Mouse (Mus musculus) forebrain, embryonic 14.5 days (tissue): Measurements from ENCODE around the gene Tapbpl. TPM values are rescaled to one million over a fixed set of nuclear protein-coding genes. Genes with fewer than 3 reads are reported as not detected.
"Not testable (repeated sequence)": the region's sequence is repeated elsewhere in the genome, so short reads cannot be mapped to it uniquely, and the experiment has no call there.

Experiments used
- ATAC-seq: fragments of 200-750 bp; cut with Nextera tagmentation; 2 replicates; pipeline ENCODE4 v1.8.0; 2017; ENCODE audit warnings: mild to moderate bottlenecking, moderate library complexity
- DNase-seq: peaks from one replicate; pipeline ENCODE4 v3.0.0-alpha.2; 2015; ENCODE audit warnings: low spot score
- H3K27ac ChIP-seq: fragments of 300-500 bp; sonication (generic); 2 replicates; pipeline ENCODE4 v1.5.1; 2014; ENCODE audit warnings: low read depth, mild to moderate bottlenecking, control low read depth, low read length, moderate library complexity
- H3K27me3 ChIP-seq: fragments of 300-500 bp; sonication (generic); replicated peaks from 2 replicates; pipeline ENCODE4 v1.6.1; 2014; ENCODE audit warnings: low read length, control low read depth, mixed read lengths; ENCODE audit not compliant: control insufficient read depth, insufficient read depth
- H3K36me3 ChIP-seq: fragments of 300-500 bp; sonication (generic); 2 replicates; pipeline ENCODE4 v1.6.1; 2014; ENCODE audit warnings: low read length, control low read depth; ENCODE audit not compliant: control insufficient read depth, insufficient read depth
- H3K4me1 ChIP-seq: fragments of 300-500 bp; sonication (generic); 2 replicates; pipeline ENCODE4 v1.6.1; 2014; ENCODE audit warnings: antibody characterized with exemption, low read length, control low read depth; ENCODE audit not compliant: control insufficient read depth, insufficient read depth
- H3K4me2 ChIP-seq: fragments of 300-500 bp; sonication (generic); 2 replicates; pipeline ENCODE4 v1.6.1; 2014; ENCODE audit warnings: mild to moderate bottlenecking, control low read depth, low read length
- H3K4me3 ChIP-seq: fragments of 300-500 bp; sonication (generic); 2 replicates; pipeline ENCODE4 v1.5.1; 2014; ENCODE audit warnings: low read depth, low read length, control low read depth
- H3K9ac ChIP-seq: fragments of 300-500 bp; sonication (generic); 2 replicates; pipeline ENCODE4 v1.6.1; 2014; ENCODE audit warnings: mild to moderate bottlenecking, low read length, control low read depth, moderate library complexity
- H3K9me3 ChIP-seq: fragments of 300-500 bp; sonication (generic); replicated peaks from 2 replicates; pipeline ENCODE4 v1.6.1; 2016; ENCODE audit warnings: low read length, control low read depth, mixed read lengths; ENCODE audit not compliant: control insufficient read depth
- WGBS: fragments of 180-500 bp; shearing (Covaris S2); extraction: QIAGEN DNeasy Blood & Tissue Kit; methylation state at CpG from one replicate; pipeline ENCODE4 v1.1.7; 2014; 5-methylcytosine and 5-hydroxymethylcytosine counted together
- polyA plus RNA-seq: library from polyadenylated mRNA; unstranded; fragments of >200 nt; fragmentation: Nextera tagmentation; extraction: Ambion mirVana; gene quantifications from 2 replicates; pipeline ENCODE4 v1.2.1, GENCODE M21; 2014

The Tapbpl gene
- 1.8 and 2.6 TPM in 2 replicates for polyA plus RNA-seq

- WGBS = 10% methylated on average over 16 of the region's 16 CpGs
- Histone ChIP-seq H3K4me1 (no peaks in the 10 kb centered on the region), H3K4me3 (peak within 1 kb of the TSS; percentile 34), H3K9me3 (no peaks in the 10 kb centered on the region), H3K4me2 (peak within 1 kb of the TSS; percentile 72), H3K27ac (no peak within 1 kb of the TSS; the same call in 1 of the 2 replicates), H3K36me3 (no peaks in the 10 kb centered on the region), H3K27me3 (no peaks in the 10 kb centered on the region), H3K9ac (peak within 1 kb of the TSS; percentile 66)
- DNase-seq (peak; percentile 77), ATAC-seq (peak; percentile 83)
These were observed at the start of gene Tapbpl for GRCm38 (mm10) chr6:125231117-125232044. Tapbpl (minus strand) TSS chr6:125231860.

DNA sequence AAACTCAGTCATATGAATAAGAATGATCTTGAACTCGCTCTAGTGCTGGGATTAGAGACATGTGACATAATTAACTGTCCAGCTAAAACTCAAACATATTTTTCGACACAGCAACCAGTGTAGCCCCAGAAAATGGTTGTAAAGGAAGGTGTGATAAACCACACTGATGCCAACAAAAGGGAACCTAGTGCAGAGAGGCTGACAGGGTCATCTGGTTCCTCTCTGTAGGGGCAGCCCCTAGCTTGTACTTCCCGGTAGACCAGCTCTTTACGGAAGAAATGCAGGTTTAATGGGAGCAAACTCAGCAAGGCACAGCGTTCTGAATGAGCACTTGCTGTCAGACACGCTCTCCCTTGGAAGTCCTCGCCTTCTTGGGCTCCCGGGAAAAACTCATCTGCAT, 48.1 kb upstream of the Tapbpl start:
- H3K4me1 ChIP-seq = no peaks in the 10 kb centered on the region
- no peak overlapping the region for H3K27ac ChIP-seq
- DNase-seq = no peak

GRCm38 (mm10) chr6:125274841-125275563, 43.3 kb upstream of the Tapbpl start:
- Histone ChIP-seq H3K36me3 (no peaks in the 10 kb centered on the region), H3K9me3 (no peaks in the 10 kb centered on the region), H3K9ac (no peak overlapping the region), H3K27me3 (no peaks in the 10 kb centered on the region), H3K27ac (no peak overlapping the region), H3K4me2 (no peak overlapping the region), H3K4me1 (no peaks in the 10 kb centered on the region), H3K4me3 (no peak overlapping the region)
- DNase-seq (peak; percentile 36), ATAC-seq (no peak)
- 64% methylated on average over 15 of the region's 15 CpGs for WGBS

More for the DNA sequence above, 48.1 kb upstream of the Tapbpl start:
- Histone ChIP-seq H3K9me3 (no peaks in the 10 kb centered on the region), H3K36me3 (no peaks in the 10 kb centered on the region), H3K4me2 (no peak overlapping the region), H3K9ac (no peak overlapping the region), H3K27me3 (no peaks in the 10 kb centered on the region), H3K4me3 (no peak overlapping the region)
- WGBS = 69% methylated on average over 8 of the region's 8 CpGs
- no peak for ATAC-seq

GRCm38 (mm10) chr6:125272228-125272785, 40.6 kb upstream of the Tapbpl start:
- ATAC-seq (no peak), DNase-seq (no peak)
- no peaks in the 10 kb centered on the region for H3K36me3 ChIP-seq
- H3K4me1 ChIP-seq = no peaks in the 10 kb centered on the region
- no peak overlapping the region for H3K9ac ChIP-seq
- H3K4me3 ChIP-seq = no peak overlapping the region
- H3K9me3 ChIP-seq = no peaks in the 10 kb centered on the region
- no peak overlapping the region for H3K27ac ChIP-seq
- 70% methylated on average over 10 of the region's 10 CpGs for WGBS
- H3K4me2 ChIP-seq = no peak overlapping the region
- H3K27me3 ChIP-seq = no peaks in the 10 kb centered on the region

GRCm38 (mm10) chr6:125271455-125272227, 40.0 kb upstream of the Tapbpl start:
- DNase-seq (peak; percentile 96), ATAC-seq (peak; percentile 93)
- H3K27ac ChIP-seq = no peak overlapping the region
- no peaks in the 10 kb centered on the region for H3K27me3 ChIP-seq
- no peak overlapping the region for H3K4me3 ChIP-seq
- no peaks in the 10 kb centered on the region for H3K4me1 ChIP-seq
- 0 out of 2 replicates have a peak overlapping the region, but pooled peaks have one; percentile 5 for H3K9ac ChIP-seq
- H3K9me3 ChIP-seq = no peaks in the 10 kb centered on the region
- H3K36me3 ChIP-seq = no peaks in the 10 kb centered on the region
- 17% methylated on average over 17 of the region's 17 CpGs for WGBS
- H3K4me2 ChIP-seq = peak overlapping the region; percentile 32

DNA sequence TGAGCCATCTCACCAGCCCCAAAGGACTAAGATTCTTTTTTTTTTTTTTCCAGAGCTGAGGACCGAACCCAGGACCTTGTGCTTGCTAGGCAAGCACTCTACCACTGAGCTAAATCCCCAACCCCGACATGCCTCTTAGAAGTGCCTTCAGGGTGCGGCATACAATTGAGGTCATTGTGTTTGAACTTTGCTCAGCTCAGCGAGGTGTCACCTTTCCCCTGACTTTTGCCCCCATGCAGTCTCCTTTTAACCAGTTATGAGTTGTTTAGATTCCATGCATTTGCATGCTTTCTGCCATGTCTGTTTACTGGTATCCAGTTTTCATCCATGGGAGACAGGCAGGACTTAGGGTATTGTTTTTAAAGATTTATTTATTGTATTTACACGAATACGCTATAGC, 37.1 kb upstream of the Tapbpl start:
- DNase-seq = no peak
- 50% methylated on average over 6 of the region's 6 CpGs for WGBS
- Histone ChIP-seq H3K4me1 (no peaks in the 10 kb centered on the region), H3K4me2 (no peak overlapping the region), H3K9me3 (no peaks in the 10 kb centered on the region), H3K9ac (no peak overlapping the region), H3K4me3 (no peak overlapping the region), H3K27me3 (no peaks in the 10 kb centered on the region), H3K36me3 (no peaks in the 10 kb centered on the region), H3K27ac (no peak overlapping the region)
- no peak for ATAC-seq

GRCm38 (mm10) chr6:125267469-125267868, 35.8 kb upstream of the Tapbpl start:
- no peak overlapping the region for H3K4me2 ChIP-seq
- no peak overlapping the region for H3K4me3 ChIP-seq
- H3K27ac ChIP-seq = no peak overlapping the region
- WGBS = 79% methylated on average over 3 of the region's 3 CpGs
- H3K27me3 ChIP-seq = no peaks in the 10 kb centered on the region
- no peaks in the 10 kb centered on the region for H3K4me1 ChIP-seq
- ATAC-seq (no peak), DNase-seq (no peak)
- no peaks in the 10 kb centered on the region for H3K9me3 ChIP-seq
- H3K9ac ChIP-seq = no peak overlapping the region
- H3K36me3 ChIP-seq = no peaks in the 10 kb centered on the region

DNA sequence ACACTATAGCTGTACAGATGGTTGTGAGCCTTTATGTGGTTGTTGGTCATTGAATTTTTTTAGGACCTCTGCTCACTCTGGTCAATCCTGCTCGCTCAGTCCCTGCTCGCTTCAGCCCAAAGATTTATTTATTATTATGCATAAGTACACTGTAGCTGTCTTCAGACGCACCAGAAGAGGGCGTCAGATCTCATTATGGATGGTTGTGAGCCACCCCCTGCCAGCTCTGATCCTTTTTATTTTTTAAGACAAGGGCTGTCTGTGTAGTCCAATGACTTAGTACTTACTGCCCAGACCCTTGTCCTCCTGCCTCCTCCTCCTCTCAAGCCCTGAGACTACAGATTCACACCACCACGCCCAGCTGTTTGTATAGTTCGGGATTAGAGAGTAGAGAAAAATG, 34.9 kb upstream of the Tapbpl start:
- 64% methylated on average over 6 of the region's 6 CpGs for WGBS
- H3K9me3 ChIP-seq, H3K27me3 ChIP-seq, H3K4me3 ChIP-seq, H3K9ac ChIP-seq, ATAC-seq, H3K36me3 ChIP-seq, DNase-seq, H3K27ac ChIP-seq, H3K4me1 ChIP-seq, H3K4me2 ChIP-seq: not testable (repeated sequence)
